Mouse (Mus musculus): ENCODE measurements at regions not wholly inside any gene's neighbourhood (a gene's known extent, or its start where the extent isn't known, plus 50 kb on each side); places are given as distances from the start of the nearest gene placed in this dataset.
A peak's percentile ranks its signal among the peaks of the same experiment; 100 is the strongest.

- Histone ChIP-seq H3K4me1 (replicated peaks; ENCODE audit: control insufficient read depth, insufficient read depth, low read length) (no peaks in the 10 kb centered on the region), H3K27ac (ENCODE audit: low read depth, low read length) (no peak overlapping the region), H3K9me3 (ENCODE audit: control insufficient read depth, low read length) (no peaks in the 10 kb centered on the region), H3K9ac (ENCODE audit: low read length) (no peak overlapping the region), H3K36me3 (ENCODE audit: control insufficient read depth, insufficient read depth, low read length) (no peaks in the 10 kb centered on the region), H3K4me3 (ENCODE audit: low read depth, low read length) (no peak overlapping the region), H3K27me3 (ENCODE audit: control insufficient read depth, insufficient read depth, low read length) (no peaks in the 10 kb centered on the region), H3K4me2 (ENCODE audit: low read depth, low read length, severe bottlenecking) (no peak overlapping the region)
- no peak for ATAC-seq (replicated peaks; ENCODE audit: low FRiP score)
- no peak for DNase-seq (ENCODE audit: low spot score)
- 78% methylated on average over 3 of the region's 3 CpGs for WGBS
Measured at GRCm38 (mm10) chr6:147416592-147416991, 59.0 kb upstream of the Ccdc91 start.

- WGBS = 95% methylated on average over 3 of the region's 3 CpGs
- no peak for ATAC-seq (replicated peaks; ENCODE audit: low FRiP score)
- DNase-seq (ENCODE audit: low spot score) = no peak
- H3K4me3 ChIP-seq (ENCODE audit: low read depth, low read length) = no peak overlapping the region
- no peaks in the 10 kb centered on the region for H3K27me3 ChIP-seq (ENCODE audit: control insufficient read depth, insufficient read depth, low read length)
- no peak overlapping the region for H3K27ac ChIP-seq (ENCODE audit: low read depth, low read length)
- H3K36me3 ChIP-seq (ENCODE audit: control insufficient read depth, insufficient read depth, low read length) = no peaks in the 10 kb centered on the region
- H3K4me1 ChIP-seq (replicated peaks; ENCODE audit: control insufficient read depth, insufficient read depth, low read length) = no peaks in the 10 kb centered on the region
- no peak overlapping the region for H3K9ac ChIP-seq (ENCODE audit: low read length)
- no peaks in the 10 kb centered on the region for H3K9me3 ChIP-seq (ENCODE audit: control insufficient read depth, low read length)
- H3K4me2 ChIP-seq (ENCODE audit: low read depth, low read length, severe bottlenecking) = no peak overlapping the region
Measured at GRCm38 (mm10) chr6:147413713-147414112, 61.9 kb upstream of the Ccdc91 start.

GRCm38 (mm10) chr6:147397984-147398383 lies 77.6 kb upstream of the Ccdc91 start:
- Histone ChIP-seq H3K4me3 (ENCODE audit: low read depth, low read length) (no peak overlapping the region), H3K9ac (ENCODE audit: low read length) (no peak overlapping the region), H3K9me3 (ENCODE audit: control insufficient read depth, low read length) (no peaks in the 10 kb centered on the region), H3K27ac (ENCODE audit: low read depth, low read length) (no peak overlapping the region), H3K36me3 (ENCODE audit: control insufficient read depth, insufficient read depth, low read length) (no peaks in the 10 kb centered on the region), H3K27me3 (ENCODE audit: control insufficient read depth, insufficient read depth, low read length) (no peaks in the 10 kb centered on the region), H3K4me2 (ENCODE audit: low read depth, low read length, severe bottlenecking) (no peak overlapping the region), H3K4me1 (replicated peaks; ENCODE audit: control insufficient read depth, insufficient read depth, low read length) (no peaks in the 10 kb centered on the region)
- 91% methylated on average over 6 of the region's 6 CpGs for WGBS
- DNase-seq (ENCODE audit: low spot score) (no peak), ATAC-seq (replicated peaks; ENCODE audit: low FRiP score) (no peak)

GRCm38 (mm10) chr6:147391425-147392158 lies 84.0 kb upstream of the Ccdc91 start:
- no peak overlapping the region for H3K4me3 ChIP-seq (ENCODE audit: low read depth, low read length)
- no peak overlapping the region for H3K4me2 ChIP-seq (ENCODE audit: low read depth, low read length, severe bottlenecking)
- ATAC-seq (replicated peaks; ENCODE audit: low FRiP score) (no peak), DNase-seq (ENCODE audit: low spot score) (no peak)
- peaks cover 3% of the 10 kb centered on the region; the same call in 1 of the 2 replicates for H3K4me1 ChIP-seq (replicated peaks; ENCODE audit: control insufficient read depth, insufficient read depth, low read length)
- peaks cover 2% of the 10 kb centered on the region; the same call in 1 of the 2 replicates for H3K27me3 ChIP-seq (ENCODE audit: control insufficient read depth, insufficient read depth, low read length)
- no peaks in the 10 kb centered on the region for H3K9me3 ChIP-seq (ENCODE audit: control insufficient read depth, low read length)
- no peaks in the 10 kb centered on the region for H3K36me3 ChIP-seq (ENCODE audit: control insufficient read depth, insufficient read depth, low read length)
- H3K9ac ChIP-seq (ENCODE audit: low read length) = no peak overlapping the region
- 45% methylated on average over 14 of the region's 14 CpGs for WGBS
- H3K27ac ChIP-seq (ENCODE audit: low read depth, low read length) = no peak overlapping the region

GRCm38 (mm10) chr6:147390499-147390898 lies 85.1 kb upstream of the Ccdc91 start:
- no peak overlapping the region for H3K27ac ChIP-seq (ENCODE audit: low read depth, low read length)
- no peak overlapping the region for H3K4me3 ChIP-seq (ENCODE audit: low read depth, low read length)
- DNase-seq (ENCODE audit: low spot score) = no peak

GRCm38 (mm10) chr6:147388727-147389126 lies 86.9 kb upstream of the Ccdc91 start:
- H3K36me3 ChIP-seq (ENCODE audit: control insufficient read depth, insufficient read depth, low read length) = no peaks in the 10 kb centered on the region

More at GRCm38 (mm10) chr6:147390499-147390898, 85.1 kb upstream of the Ccdc91 start:
- ATAC-seq (replicated peaks; ENCODE audit: low FRiP score) = no peak; the same call in 1 of the 2 replicates
- WGBS = 79% methylated on average over 5 of the region's 5 CpGs
- peaks cover 2% of the 10 kb centered on the region; the same call in 1 of the 2 replicates for H3K27me3 ChIP-seq (ENCODE audit: control insufficient read depth, insufficient read depth, low read length)
- H3K9ac ChIP-seq (ENCODE audit: low read length) = no peak overlapping the region
- peaks cover 3% of the 10 kb centered on the region; the same call in 1 of the 2 replicates for H3K4me1 ChIP-seq (replicated peaks; ENCODE audit: control insufficient read depth, insufficient read depth, low read length)
- H3K9me3 ChIP-seq (ENCODE audit: control insufficient read depth, low read length) = no peaks in the 10 kb centered on the region
- no peaks in the 10 kb centered on the region for H3K36me3 ChIP-seq (ENCODE audit: control insufficient read depth, insufficient read depth, low read length)
- H3K4me2 ChIP-seq (ENCODE audit: low read depth, low read length, severe bottlenecking) = no peak overlapping the region

GRCm38 (mm10) chr6:147385606-147386005 lies 90.0 kb upstream of the Ccdc91 start:
- Histone ChIP-seq H3K4me2 (ENCODE audit: low read depth, low read length, severe bottlenecking) (no peak overlapping the region), H3K9ac (ENCODE audit: low read length) (no peak overlapping the region), H3K27ac (ENCODE audit: low read depth, low read length) (no peak overlapping the region), H3K9me3 (ENCODE audit: control insufficient read depth, low read length) (no peaks in the 10 kb centered on the region), H3K27me3 (ENCODE audit: control insufficient read depth, insufficient read depth, low read length) (peaks cover 2% of the 10 kb centered on the region; the same call in 1 of the 2 replicates), H3K4me3 (ENCODE audit: low read depth, low read length) (no peak overlapping the region), H3K4me1 (replicated peaks; ENCODE audit: control insufficient read depth, insufficient read depth, low read length) (peaks cover 3% of the 10 kb centered on the region; the same call in 1 of the 2 replicates), H3K36me3 (ENCODE audit: control insufficient read depth, insufficient read depth, low read length) (no peaks in the 10 kb centered on the region)
- 92% methylated on average over 1 of the region's 1 CpGs for WGBS
- DNase-seq (ENCODE audit: low spot score) = no peak
- ATAC-seq (replicated peaks; ENCODE audit: low FRiP score) = no peak

More at GRCm38 (mm10) chr6:147388727-147389126, 86.9 kb upstream of the Ccdc91 start:
- H3K9ac ChIP-seq (ENCODE audit: low read length) = no peak overlapping the region
- 4% methylated on average over 2 of the region's 2 CpGs for WGBS
- ATAC-seq (replicated peaks; ENCODE audit: low FRiP score) = peak; percentile 58
- peaks cover 2% of the 10 kb centered on the region; the same call in 1 of the 2 replicates for H3K27me3 ChIP-seq (ENCODE audit: control insufficient read depth, insufficient read depth, low read length)
- no peak overlapping the region for H3K4me2 ChIP-seq (ENCODE audit: low read depth, low read length, severe bottlenecking)
- no peaks in the 10 kb centered on the region for H3K9me3 ChIP-seq (ENCODE audit: control insufficient read depth, low read length)
- peaks cover 3% of the 10 kb centered on the region; the same call in 1 of the 2 replicates for H3K4me1 ChIP-seq (replicated peaks; ENCODE audit: control insufficient read depth, insufficient read depth, low read length)
- H3K4me3 ChIP-seq (ENCODE audit: low read depth, low read length) = no peak overlapping the region
- no peak overlapping the region for H3K27ac ChIP-seq (ENCODE audit: low read depth, low read length)
- DNase-seq (ENCODE audit: low spot score) = peak; percentile 60

GRCm38 (mm10) chr6:147380519-147380918 lies 95.1 kb upstream of the Ccdc91 start:
- DNase-seq (ENCODE audit: low spot score) = no peak
- Histone ChIP-seq H3K4me3 (ENCODE audit: low read depth, low read length) (no peak overlapping the region), H3K9me3 (ENCODE audit: control insufficient read depth, low read length) (no peaks in the 10 kb centered on the region), H3K27ac (ENCODE audit: low read depth, low read length) (no peak overlapping the region), H3K9ac (ENCODE audit: low read length) (no peak overlapping the region), H3K27me3 (ENCODE audit: control insufficient read depth, insufficient read depth, low read length) (no peaks in the 10 kb centered on the region), H3K4me2 (ENCODE audit: low read depth, low read length, severe bottlenecking) (no peak overlapping the region), H3K4me1 (replicated peaks; ENCODE audit: control insufficient read depth, insufficient read depth, low read length) (no peaks in the 10 kb centered on the region), H3K36me3 (ENCODE audit: control insufficient read depth, insufficient read depth, low read length) (no peaks in the 10 kb centered on the region)
- 84% methylated on average over 8 of the region's 8 CpGs for WGBS
- no peak for ATAC-seq (replicated peaks; ENCODE audit: low FRiP score)

- Histone ChIP-seq H3K9ac (ENCODE audit: low read length) (no peak overlapping the region), H3K27ac (ENCODE audit: low read depth, low read length) (no peak overlapping the region), H3K27me3 (ENCODE audit: control insufficient read depth, insufficient read depth, low read length) (no peaks in the 10 kb centered on the region), H3K9me3 (ENCODE audit: control insufficient read depth, low read length) (no peaks in the 10 kb centered on the region), H3K4me3 (ENCODE audit: low read depth, low read length) (no peak overlapping the region), H3K4me2 (ENCODE audit: low read depth, low read length, severe bottlenecking) (no peak overlapping the region), H3K36me3 (ENCODE audit: control insufficient read depth, insufficient read depth, low read length) (no peaks in the 10 kb centered on the region), H3K4me1 (replicated peaks; ENCODE audit: control insufficient read depth, insufficient read depth, low read length) (no peaks in the 10 kb centered on the region)
- 91% methylated on average over 3 of the region's 3 CpGs for WGBS
- DNase-seq (ENCODE audit: low spot score) (no peak), ATAC-seq (replicated peaks; ENCODE audit: low FRiP score) (no peak)
Measured at GRCm38 (mm10) chr6:147377679-147378078, 97.9 kb upstream of the Ccdc91 start.
